Mouse (Mus musculus): ENCODE results near the gene Akap3.

The Akap3 gene

DNA sequence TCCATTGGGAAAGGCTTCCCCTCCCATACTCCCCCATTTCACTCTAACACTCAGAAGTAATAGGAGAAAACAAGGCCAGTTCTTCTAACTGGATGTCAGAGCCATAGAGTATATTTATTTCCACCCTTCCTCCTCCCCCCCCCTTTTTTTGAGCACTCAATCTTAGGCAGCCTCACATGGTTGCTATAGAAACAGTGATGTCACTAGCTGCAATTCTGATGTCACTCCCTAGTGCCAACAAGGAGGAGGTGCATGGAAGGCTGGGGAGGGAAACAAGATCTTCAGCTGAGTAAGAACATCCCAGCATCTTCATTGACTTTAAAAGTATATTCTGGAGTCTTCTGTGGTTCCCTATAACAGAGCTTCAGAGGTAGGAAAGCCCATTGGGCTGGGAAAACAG, at the start of gene Akap3:
TSS of gene Akap3 (plus strand) at position 218 of the 400 bp plus-strand sequence.
- ChIA-PET POLR2A (interaction anchor here in 3 of 4 experiments (0.6 to 0.9 kb wide), 5 partner anchors 45 to 1428 kb away, joined by 3 to 5 read pairs (median 3); no protein-coding TSS in a partner anchor), CTCF (interaction anchor here in 1 of 4 experiments (0.7 kb wide), 1 partner anchor 352 kb away, joined by 3 read pairs; no protein-coding TSS in a partner anchor)

GRCm38 (mm10) chr6:126806783-126807182, 46.1 kb upstream of the Akap3 start:
- ChIA-PET POLR2A (interaction anchor here in 1 of 4 experiments (0.8 to 1.4 kb wide), 5 partner anchors 8 to 278 kb away, joined by 3 to 9 read pairs (median 3); partner anchors contain the start of genes D6Wsu163e and Rad51ap1), CTCF (interaction anchor here (0.6 to 3.5 kb wide), 9 partner anchors 9 to 299 kb away, joined by 3 to 16 read pairs (median 5); partner anchors contain the start of genes Rad51ap1 (in 3 of the 4), D6Wsu163e (in 2 of the 4) and Dyrk4 (in 1 of the 4))

- POLR2A ChIA-PET: interaction anchor here in 2 of 4 experiments (0.6 to 1.9 kb wide), 6 partner anchors 10 to 165 kb away, joined by 3 to 7 read pairs (median 3); partner anchors contain the start of genes Akap3 (in 1 of the 2), D6Wsu163e (in 1 of the 2) and Rad51ap1 (in 1 of the 2)
- CTCF ChIA-PET: interaction anchor here (0.5 to 3.5 kb wide), 9 partner anchors 16 to 322 kb away, joined by 3 to 16 read pairs (median 4); partner anchors contain the start of genes D6Wsu163e (in 2 of the 4), Rad51ap1 (in 2 of the 4) and Dyrk4 (in 1 of the 4)
Measured at GRCm38 (mm10) chr6:126808134-126808533, 44.8 kb upstream of the Akap3 start.

DNA sequence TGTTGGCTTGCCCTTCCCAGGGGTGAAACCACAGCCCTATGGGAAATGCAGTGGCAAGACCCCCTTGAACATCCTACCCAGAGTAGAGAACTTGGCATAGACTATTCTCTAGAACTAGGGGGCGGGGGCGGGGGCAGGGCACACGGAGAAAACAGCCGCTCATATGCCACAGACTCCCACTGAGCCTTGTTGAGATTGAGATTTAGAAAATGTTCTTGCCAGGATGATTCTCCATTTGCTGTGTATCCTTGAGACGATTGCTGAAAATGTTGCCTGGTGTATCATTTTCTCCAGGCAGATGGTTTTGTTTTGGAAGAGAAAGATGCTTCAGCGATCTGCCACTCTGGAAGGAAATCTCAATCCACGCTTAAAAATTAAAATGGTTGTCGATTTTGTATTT, 44.3 kb upstream of the Akap3 start:
- ChIA-PET POLR2A (interaction anchor here in 3 of 4 experiments (0.6 to 1.9 kb wide), 4 partner anchors 15 to 165 kb away, joined by 3 to 7 read pairs (median 3); partner anchors contain the start of genes D6Wsu163e (in 1 of the 3) and Rad51ap1 (in 1 of the 3)), CTCF (interaction anchor here in 3 of 4 experiments (0.8 to 3.5 kb wide), 6 partner anchors 16 to 322 kb away, joined by 3 to 16 read pairs (median 3); partner anchors contain the start of genes D6Wsu163e (in 1 of the 3) and Rad51ap1 (in 1 of the 3))

DNA sequence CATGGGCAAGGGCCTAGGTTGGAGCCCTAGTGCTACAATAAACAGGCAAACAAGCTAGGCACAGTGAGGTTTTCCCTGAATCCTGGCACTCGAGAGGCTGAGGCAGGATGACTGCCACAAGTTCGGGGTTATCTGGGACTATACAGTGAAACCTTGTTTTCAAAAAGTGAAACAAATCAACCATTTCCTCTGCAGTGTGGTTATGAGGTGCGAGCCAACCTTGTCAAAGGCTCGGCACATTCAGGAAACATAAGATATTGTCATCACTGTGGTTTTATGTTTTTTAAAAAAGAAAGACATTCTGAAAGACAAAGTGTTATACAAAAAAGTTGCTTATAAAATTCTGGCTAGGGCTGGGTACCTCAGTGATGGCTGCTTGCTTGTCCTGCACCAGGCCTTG, 41.4 kb upstream of the Akap3 start:
- ChIA-PET POLR2A (no interaction called here), CTCF (interaction anchor here in 1 of 4 experiments (0.6 kb wide), 1 partner anchor 20 kb away, joined by 3 read pairs; no protein-coding TSS in a partner anchor)

GRCm38 (mm10) chr6:126815206-126815750, 37.6 kb upstream of the Akap3 start:
- POLR2A ChIA-PET: interaction anchor here in 3 of 4 experiments (0.6 to 1.9 kb wide), 20 partner anchors 8 to 314 kb away, joined by 3 to 10 read pairs (median 4); partner anchors contain the start of genes Dyrk4 (in 3 of the 3), Rad51ap1 (in 2 of the 3), D6Wsu163e (in 1 of the 3) and Ndufa9 (in 1 of the 3)
- CTCF ChIA-PET: interaction anchor here in 3 of 4 experiments (0.8 to 1.8 kb wide), 7 partner anchors 9 to 264 kb away, joined by 3 to 7 read pairs (median 3); partner anchors contain the start of genes D6Wsu163e (in 1 of the 3), Kcna6 (in 1 of the 3) and Rad51ap1 (in 1 of the 3)

- POLR2A ChIA-PET: interaction anchor here in 1 of 4 experiments (0.6 to 1.4 kb wide), 3 partner anchors 7 to 334 kb away, joined by 3 to 6 read pairs (median 3); partner anchors contain the start of gene Dyrk4
- CTCF ChIA-PET: interaction anchor here in 1 of 4 experiments (1.1 kb wide), 1 partner anchor 123 kb away, joined by 3 read pairs; the partner anchor contains the start of genes D6Wsu163e and Rad51ap1
Measured at GRCm38 (mm10) chr6:126816338-126816737, 36.6 kb upstream of the Akap3 start.

- ChIA-PET POLR2A (interaction anchor here in 2 of 4 experiments (0.8 to 1.4 kb wide), 7 partner anchors 8 to 15 kb away, joined by 3 to 10 read pairs (median 3); no protein-coding TSS in a partner anchor), CTCF (no interaction called here)
Measured at GRCm38 (mm10) chr6:126823087-126823486, 29.8 kb upstream of the Akap3 start.

DNA sequence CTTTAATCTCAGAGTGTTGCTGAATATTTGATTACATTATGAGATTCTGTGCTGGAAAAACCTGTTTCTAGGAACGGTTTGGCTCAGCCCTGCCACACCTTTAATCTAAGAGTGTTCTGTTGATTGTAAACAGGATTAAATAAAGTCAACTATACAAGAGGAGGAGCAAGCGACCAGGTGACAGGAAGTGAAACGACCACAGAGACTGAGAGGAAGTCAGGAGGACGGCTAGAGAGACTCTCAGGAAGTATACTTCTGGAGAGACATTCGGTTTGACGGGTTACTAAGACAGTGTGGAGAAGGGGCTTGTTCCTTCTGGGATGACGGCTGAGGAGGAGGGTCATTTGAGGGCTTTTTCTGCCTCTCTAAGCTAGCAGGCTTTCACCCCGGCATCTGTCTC, 16.3 kb upstream of the Akap3 start:
- ChIA-PET CTCF (no interaction called here), POLR2A (interaction anchor here in 2 of 4 experiments (1.1 to 1.4 kb wide), 4 partner anchors 11 to 23 kb away, joined by 3 to 4 read pairs (median 4); partner anchors contain the start of gene Ndufa9 (in 1 of the 2))

GRCm38 (mm10) chr6:126848712-126849704, 3.9 kb upstream of the Akap3 start, which contains the start of gene Ndufa9:
Gene Ndufa9, minus strand, starts transcription at chr6:126849136.
- CTCF ChIA-PET: no interaction called here
- POLR2A ChIA-PET: interaction anchor here (0.8 to 1.5 kb wide), 10 partner anchors 10 to 73 kb away, joined by 3 to 5 read pairs (median 3); partner anchors contain the start of gene Dyrk4 (in 1 of the 4)

DNA sequence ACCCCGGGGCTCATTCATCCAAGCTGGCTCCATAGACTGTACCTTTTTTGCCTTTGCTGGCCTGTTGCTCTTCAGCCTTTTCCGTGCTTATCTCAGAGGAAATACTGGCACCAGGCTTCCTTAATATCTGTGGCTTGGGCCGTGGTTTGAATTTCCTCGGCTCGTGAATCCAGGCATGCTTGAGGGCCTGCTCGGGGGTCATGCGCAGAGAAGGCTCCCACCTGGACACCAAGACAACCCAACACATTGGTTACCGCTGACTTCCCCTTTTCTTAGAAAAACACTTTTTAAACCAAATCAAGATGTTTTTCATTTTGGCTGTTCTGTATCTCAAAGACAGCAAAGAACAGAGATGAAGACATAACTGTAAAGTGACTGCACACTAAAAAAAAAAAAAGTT, 24.2 kb downstream of the Akap3 start:
- POLR2A ChIA-PET: interaction anchor here in 1 of 4 experiments (0.7 to 1.1 kb wide), 2 partner anchors 13 to 266 kb away, joined by 3 read pairs; no protein-coding TSS in a partner anchor
- CTCF ChIA-PET: interaction anchor here in 2 of 4 experiments (0.6 to 1.2 kb wide), 3 partner anchors 85 to 586 kb away, joined by 3 to 7 read pairs (median 3); no protein-coding TSS in a partner anchor

- CTCF ChIA-PET: interaction anchor here in 2 of 4 experiments (0.5 to 0.6 kb wide), 2 partner anchors 129 to 166 kb away, joined by 5 read pairs; no protein-coding TSS in a partner anchor
- POLR2A ChIA-PET: interaction anchor here in 1 of 4 experiments (1.0 to 1.2 kb wide), 2 partner anchors 9 to 17 kb away, joined by 3 to 4 read pairs; no protein-coding TSS in a partner anchor
Measured at GRCm38 (mm10) chr6:126907378-126907777, 54.5 kb downstream of the Akap3 start.

DNA sequence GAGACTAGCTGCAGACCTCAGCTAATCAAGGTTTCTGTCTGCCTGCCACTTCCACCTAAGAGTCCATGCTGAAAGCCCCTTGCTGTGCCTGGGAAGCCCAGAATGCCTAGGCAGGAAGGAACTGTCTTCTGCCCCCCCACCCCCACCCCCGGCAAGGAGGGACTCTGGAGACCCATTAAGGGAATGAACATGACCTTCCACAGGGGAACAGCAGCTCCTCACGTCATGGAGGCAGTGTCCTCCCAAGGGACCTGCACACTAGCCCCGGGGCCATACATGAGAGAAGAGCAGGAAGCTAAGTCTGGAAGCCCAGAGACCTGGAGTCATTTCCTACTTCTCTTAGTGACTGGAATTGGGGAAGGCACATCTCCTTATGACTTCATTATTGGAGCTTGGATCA, 55.0 kb downstream of the Akap3 start:
- CTCF ChIA-PET: interaction anchor here in 1 of 4 experiments (0.7 kb wide), 1 partner anchor 13 kb away, joined by 4 read pairs; no protein-coding TSS in a partner anchor
- POLR2A ChIA-PET: interaction anchor here in 1 of 4 experiments (1.0 to 1.2 kb wide), 2 partner anchors 10 to 17 kb away, joined by 3 to 4 read pairs; no protein-coding TSS in a partner anchor

GRCm38 (mm10) chr6:126910727-126911126, 57.8 kb downstream of the Akap3 start:
- ChIA-PET POLR2A (no interaction called here), CTCF (no interaction called here)

- POLR2A ChIA-PET: interaction anchor here in 2 of 4 experiments (0.5 to 0.8 kb wide), 2 partner anchors 175 to 614 kb away, joined by 3 read pairs; no protein-coding TSS in a partner anchor
- CTCF ChIA-PET: interaction anchor here in 1 of 4 experiments (0.6 kb wide), 1 partner anchor 1849 kb away, joined by 3 read pairs; no protein-coding TSS in a partner anchor
Measured at GRCm38 (mm10) chr6:126914928-126915327, 62.0 kb downstream of the Akap3 start.

GRCm38 (mm10) chr6:126921111-126921881, 68.4 kb downstream of the Akap3 start, which contains the start of gene Dyrk4:
Gene Dyrk4, minus strand, starts transcription at chr6:126921839.
- POLR2A ChIA-PET: interaction anchor here (0.7 to 1.9 kb wide), 10 partner anchors 17 to 218 kb away, joined by 3 to 7 read pairs (median 3); partner anchors contain the start of genes D6Wsu163e (in 1 of the 4) and Ndufa9 (in 1 of the 4)
- CTCF ChIA-PET: interaction anchor here (0.5 to 1.7 kb wide), 9 partner anchors 13 to 225 kb away, joined by 3 to 11 read pairs (median 4); partner anchors contain the start of genes D6Wsu163e (in 2 of the 4) and Rad51ap1 (in 2 of the 4)
